Mouse (Mus musculus): Measurements from ENCODE around the gene Cldnd2.

Cldnd2 gene

GRCm38 (mm10) chr7:43490182-43490584 lies 49.6 kb downstream of the Cldnd2 start:
- in situ Hi-C loops (cut with MboI; ENCODE audit: low sequenced_read_pairs) = no loop called here

- in situ Hi-C loops (cut with MboI; ENCODE audit: low sequenced_read_pairs) = no loop called here
These were observed 50.3 kb downstream of the Cldnd2 start for GRCm38 (mm10) chr7:43490861-43491260.

Data from CH12F3 (cell line).